Mouse (Mus musculus): ENCODE data around the gene Icosl.

DNA sequence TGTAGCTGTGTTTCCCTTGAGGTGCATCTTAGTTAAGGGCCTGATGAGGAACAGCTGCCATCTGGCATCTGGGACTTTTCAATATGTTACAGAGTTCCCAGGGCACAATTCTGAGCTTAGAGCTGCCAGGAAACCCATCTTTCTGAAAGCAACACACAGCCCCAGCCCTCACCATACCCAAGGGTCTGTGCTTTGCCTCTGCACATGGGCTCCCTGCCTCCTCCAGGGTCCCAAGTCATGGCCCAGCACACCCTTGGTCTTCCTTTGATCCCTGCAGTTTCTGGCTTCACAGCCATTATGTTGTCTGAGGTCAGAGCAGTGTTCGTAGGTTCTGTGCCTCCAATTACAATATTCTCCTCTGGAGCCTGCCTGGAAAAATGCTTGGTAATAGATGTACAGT, 40.0 kb upstream of the Icosl start:
- TF ChIP-seq CTCF (IDR thresholded peaks at IDR 0.05; ENCODE audit: insufficient read depth, low read depth, low read length) = no peak
- no peak for TF ChIP-seq POLR2A (IDR thresholded peaks at IDR 0.05; ENCODE audit: insufficient read depth, low read depth, low read length)

Measured in olfactory bulb, adult 2 months (tissue).